Mouse (Mus musculus) frontal cortex, adult 2 months (tissue): ENCODE results near the gene Ttyh1. TPM values are rescaled to one million over a fixed set of nuclear protein-coding genes. Genes with fewer than 3 reads are reported as not detected.

Experiments
- DNase-seq, 2 experiments: peaks; one replicate each; pipeline ENCODE4 v3.0.0; 2022; ENCODE audit warnings: low spot score in 1 of 2; ENCODE audit errors: extremely low spot score in 1 of 2
- polyA plus RNA-seq: library from polyadenylated mRNA; depleted of rRNA; stranded (reverse); fragments of >200 nt; gene quantifications from 2 replicates; pipeline ENCODE4 v1.2.3, GENCODE M21; 2012

The Ttyh1 gene
- polyA plus RNA-seq, 1 experiment: 712 TPM

- peak in 1 of 2 experiments; percentile 51 for DNase-seq
Observed at GRCm38 (mm10) chr7:4122076-4122768, 3.0 kb downstream of the Ttyh1 start.

GRCm38 (mm10) chr7:4122783-4123182 lies 3.6 kb downstream of the Ttyh1 start:
- DNase-seq: no peak

GRCm38 (mm10) chr7:4123732-4124131 lies 4.5 kb downstream of the Ttyh1 start:
- DNase-seq: peak; percentile 82 to 85

GRCm38 (mm10) chr7:4124315-4124759 lies 5.1 kb downstream of the Ttyh1 start:
- DNase-seq: peak; percentile 93 to 94

GRCm38 (mm10) chr7:4124856-4125255 lies 5.6 kb downstream of the Ttyh1 start:
- no peak for DNase-seq

GRCm38 (mm10) chr7:4125306-4125705 lies 6.1 kb downstream of the Ttyh1 start:
- no peak for DNase-seq

- DNase-seq: no peak
Observed at GRCm38 (mm10) chr7:4126992-4127785, 8.0 kb downstream of the Ttyh1 start.

GRCm38 (mm10) chr7:4127894-4128293 lies 8.7 kb downstream of the Ttyh1 start:
- DNase-seq: no peak

GRCm38 (mm10) chr7:4128860-4129259 lies 9.7 kb downstream of the Ttyh1 start:
- DNase-seq: no peak

GRCm38 (mm10) chr7:4130686-4131452 lies 11.7 kb downstream of the Ttyh1 start:
- peak in 1 of 2 experiments; percentile 91 for DNase-seq

- no peak for DNase-seq
Observed at GRCm38 (mm10) chr7:4131964-4132363, 12.8 kb downstream of the Ttyh1 start.

- DNase-seq: peak in 1 of 2 experiments; percentile 80
Observed at GRCm38 (mm10) chr7:4132581-4132980, 13.4 kb downstream of the Ttyh1 start.

GRCm38 (mm10) chr7:4132998-4133397 lies 13.8 kb downstream of the Ttyh1 start:
- no peak for DNase-seq

- no peak for DNase-seq
Observed at GRCm38 (mm10) chr7:4134911-4135310, 15.7 kb downstream of the Ttyh1 start.

- no peak for DNase-seq
Observed at GRCm38 (mm10) chr7:4136404-4136770, 17.2 kb downstream of the Ttyh1 start.

GRCm38 (mm10) chr7:4136771-4137531 lies 17.7 kb downstream of the Ttyh1 start, which contains the start of gene Leng8:
Gene Leng8, plus strand, starts transcription at chr7:4137039.
- peak; percentile 99 for DNase-seq

GRCm38 (mm10) chr7:4137746-4138145 lies 18.5 kb downstream of the Ttyh1 start:
- DNase-seq: no peak

GRCm38 (mm10) chr7:4138181-4138580 lies 19.0 kb downstream of the Ttyh1 start:
- no peak for DNase-seq

GRCm38 (mm10) chr7:4138671-4139070 lies 19.5 kb downstream of the Ttyh1 start:
- no peak for DNase-seq

GRCm38 (mm10) chr7:4139391-4139790 lies 20.2 kb downstream of the Ttyh1 start:
- no peak for DNase-seq
